Mouse (Mus musculus): ENCODE data around the gene Prcd. TPM values are rescaled to one million over a fixed set of nuclear protein-coding genes. Genes with fewer than 3 reads are reported as not detected.

Prcd gene
- polyA plus RNA-seq, 1 experiment from 2014 or later = 2.8 TPM

DNA sequence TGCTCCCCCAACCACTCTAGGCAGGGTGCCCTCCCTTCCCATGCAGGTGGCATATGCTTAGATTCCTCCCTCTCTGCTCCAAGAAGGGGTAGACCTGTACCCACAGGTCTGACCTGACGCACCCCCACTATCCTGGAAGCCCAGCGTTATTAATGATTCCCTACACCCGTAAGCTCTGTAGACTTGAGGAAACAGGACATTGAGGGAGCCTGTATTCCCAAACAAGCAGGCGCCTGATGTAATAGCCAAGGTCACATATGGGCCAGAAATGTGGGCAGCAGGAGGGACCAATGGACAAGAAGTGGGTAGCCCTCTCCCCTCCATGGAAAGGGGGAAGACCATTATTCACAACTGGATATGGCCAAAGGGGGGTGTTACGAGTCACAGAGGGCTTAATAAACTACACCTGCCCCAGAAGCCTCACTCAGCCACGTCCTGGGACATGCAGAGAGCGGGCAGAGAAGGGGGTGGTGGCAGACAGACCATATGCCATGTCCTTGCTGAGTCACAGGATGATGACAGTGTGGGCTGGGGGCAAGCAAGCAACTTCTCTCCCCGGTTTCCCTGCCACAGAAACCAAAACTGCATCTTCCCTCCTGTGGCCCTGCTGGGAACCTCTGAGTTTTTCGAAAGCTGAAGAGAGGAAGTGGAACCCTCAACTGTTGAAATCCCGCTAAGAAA is 36.8 kb upstream of the Prcd start:
- Histone ChIP-seq H3K4me1 (replicated peaks; ENCODE audit: control insufficient read depth, insufficient read depth, low read length) (peaks cover 21% of the 10 kb centered on the region), H3K4me2 (replicated peaks) (no peak overlapping the region), H3K9ac (no peak overlapping the region), H3K27ac (no peak overlapping the region), H3K4me3 (replicated peaks; ENCODE audit: low read length) (no peak overlapping the region), H3K27me3 (ENCODE audit: control insufficient read depth, insufficient read depth, low read length) (no peaks in the 10 kb centered on the region), H3K9me3 (ENCODE audit: control insufficient read depth, low read length) (no peaks in the 10 kb centered on the region), H3K36me3 (replicated peaks; ENCODE audit: control insufficient read depth, insufficient read depth) (no peaks in the 10 kb centered on the region)
- 80% methylated on average over 10 of the region's 10 CpGs for WGBS
- DNase-seq (ENCODE audit: low spot score) = no peak
- ATAC-seq (ENCODE audit: low FRiP score) = no peak

DNA sequence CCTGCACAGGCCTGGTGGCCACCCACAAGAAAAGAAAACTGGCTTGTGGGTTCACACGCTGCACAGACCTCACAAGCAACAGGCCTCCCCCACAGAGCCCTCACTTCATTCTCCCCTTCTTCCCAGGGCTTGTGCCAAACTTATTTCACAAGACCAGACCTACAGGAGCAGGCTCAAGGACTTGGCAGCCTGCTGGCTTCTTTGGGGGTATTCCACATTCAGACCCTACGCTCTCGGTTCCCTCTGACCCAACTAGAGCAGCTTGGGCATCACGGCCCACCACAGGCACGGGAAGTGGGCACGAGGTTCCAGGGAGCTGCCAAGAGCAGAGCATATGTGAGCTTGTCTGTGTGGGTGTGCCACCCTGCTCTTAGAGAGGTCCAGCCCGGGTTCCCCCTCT is 35.7 kb upstream of the Prcd start:
- H3K4me3 ChIP-seq (replicated peaks; ENCODE audit: low read length) = no peak overlapping the region
- H3K4me1 ChIP-seq (replicated peaks; ENCODE audit: control insufficient read depth, insufficient read depth, low read length) = peaks cover 22% of the 10 kb centered on the region
- H3K27me3 ChIP-seq (ENCODE audit: control insufficient read depth, insufficient read depth, low read length) = 0 out of 2 replicates have a peak, but pooled peaks cover 3% of the 10 kb centered on the region
- 83% methylated on average over 7 of the region's 7 CpGs for WGBS
- no peaks in the 10 kb centered on the region for H3K9me3 ChIP-seq (ENCODE audit: control insufficient read depth, low read length)
- no peaks in the 10 kb centered on the region for H3K36me3 ChIP-seq (replicated peaks; ENCODE audit: control insufficient read depth, insufficient read depth)
- H3K4me2 ChIP-seq (replicated peaks) = no peak overlapping the region
- DNase-seq (ENCODE audit: low spot score) = no peak
- no peak for ATAC-seq (ENCODE audit: low FRiP score)
- H3K9ac ChIP-seq = no peak overlapping the region
- H3K27ac ChIP-seq = no peak overlapping the region

DNA sequence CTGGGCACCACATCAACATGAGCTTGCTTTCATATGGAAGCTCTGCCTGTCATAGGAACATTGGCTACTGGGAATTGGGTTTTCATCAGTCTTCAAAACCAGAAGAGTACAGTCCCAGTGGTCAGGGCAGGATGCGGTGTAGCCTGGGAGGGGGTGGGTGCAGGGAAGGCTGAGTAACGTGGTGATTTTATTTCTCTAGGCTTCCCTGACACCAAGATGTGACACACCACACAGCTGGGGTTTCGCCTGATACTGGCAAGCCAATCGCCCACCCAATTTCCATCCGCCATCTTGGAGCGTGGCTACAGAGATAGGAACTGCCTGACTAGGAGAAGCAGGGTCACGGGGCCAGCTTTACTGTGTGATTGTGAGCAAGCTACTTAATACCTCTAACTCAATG is 34.7 kb upstream of the Prcd start:
- H3K36me3 ChIP-seq (replicated peaks; ENCODE audit: control insufficient read depth, insufficient read depth) = no peaks in the 10 kb centered on the region
- no peak overlapping the region for H3K4me2 ChIP-seq (replicated peaks)
- H3K27ac ChIP-seq = no peak overlapping the region
- H3K4me1 ChIP-seq (replicated peaks; ENCODE audit: control insufficient read depth, insufficient read depth, low read length) = peaks cover 24% of the 10 kb centered on the region
- DNase-seq (ENCODE audit: low spot score) (no peak), ATAC-seq (ENCODE audit: low FRiP score) (no peak)
- H3K4me3 ChIP-seq (replicated peaks; ENCODE audit: low read length) = no peak overlapping the region
- no peaks in the 10 kb centered on the region for H3K9me3 ChIP-seq (ENCODE audit: control insufficient read depth, low read length)
- peaks cover 9% of the 10 kb centered on the region for H3K27me3 ChIP-seq (ENCODE audit: control insufficient read depth, insufficient read depth, low read length)
- H3K9ac ChIP-seq = no peak overlapping the region
- 92% methylated on average over 7 of the region's 7 CpGs for WGBS

DNA sequence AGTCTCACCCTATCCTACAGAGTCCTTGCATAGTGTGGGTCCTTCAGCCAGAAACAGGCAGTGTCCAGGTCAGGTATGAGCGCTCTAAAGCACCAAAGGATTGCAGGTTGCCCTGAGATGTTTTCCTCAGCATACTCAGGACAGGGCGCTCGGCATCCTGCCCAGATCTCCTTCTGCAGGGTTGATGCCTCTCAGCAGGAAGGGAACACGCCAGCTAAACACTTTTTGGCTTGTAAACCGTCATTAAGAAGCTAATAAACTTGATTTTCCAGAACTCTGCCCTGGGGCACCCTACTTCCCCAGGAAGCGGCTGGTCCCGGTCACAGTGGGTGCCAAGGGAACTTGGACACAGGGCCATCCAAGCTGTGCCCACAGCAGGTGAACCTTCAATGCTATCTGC is 34.2 kb upstream of the Prcd start:
- Histone ChIP-seq H3K27ac (no peak overlapping the region), H3K9ac (no peak overlapping the region), H3K9me3 (ENCODE audit: control insufficient read depth, low read length) (no peaks in the 10 kb centered on the region), H3K36me3 (replicated peaks; ENCODE audit: control insufficient read depth, insufficient read depth) (no peaks in the 10 kb centered on the region), H3K4me1 (replicated peaks; ENCODE audit: control insufficient read depth, insufficient read depth, low read length) (peaks cover 29% of the 10 kb centered on the region), H3K27me3 (ENCODE audit: control insufficient read depth, insufficient read depth, low read length) (peaks cover 14% of the 10 kb centered on the region), H3K4me2 (replicated peaks) (no peak overlapping the region), H3K4me3 (replicated peaks; ENCODE audit: low read length) (no peak overlapping the region)
- WGBS = 74% methylated on average over 7 of the region's 7 CpGs
- no peak for ATAC-seq (ENCODE audit: low FRiP score)
- no peak for DNase-seq (ENCODE audit: low spot score)

DNA sequence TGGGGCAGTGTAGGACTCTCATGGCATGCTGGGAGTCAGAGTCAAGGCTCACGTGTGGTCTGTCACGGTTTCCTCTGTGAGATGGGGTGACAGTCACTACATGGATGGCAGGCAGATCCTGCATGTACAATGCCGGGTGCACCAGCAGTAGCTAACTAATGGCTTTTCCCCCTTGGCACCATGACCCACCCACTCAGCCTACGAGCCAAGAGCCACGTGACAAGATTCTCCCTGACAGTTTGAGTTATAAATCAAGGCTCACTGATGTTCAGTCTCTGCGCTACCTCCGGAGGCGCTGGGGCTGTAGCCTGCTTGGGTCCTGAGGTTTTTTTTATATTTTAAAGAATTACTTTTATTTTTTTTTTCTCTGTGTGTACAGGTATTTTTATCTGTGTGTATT is 33.8 kb upstream of the Prcd start:
- Histone ChIP-seq H3K4me1 (replicated peaks; ENCODE audit: control insufficient read depth, insufficient read depth, low read length) (peaks cover 32% of the 10 kb centered on the region), H3K9me3 (ENCODE audit: control insufficient read depth, low read length) (no peaks in the 10 kb centered on the region), H3K27ac (no peak overlapping the region), H3K4me3 (replicated peaks; ENCODE audit: low read length) (no peak overlapping the region), H3K9ac (no peak overlapping the region), H3K36me3 (replicated peaks; ENCODE audit: control insufficient read depth, insufficient read depth) (no peaks in the 10 kb centered on the region), H3K27me3 (ENCODE audit: control insufficient read depth, insufficient read depth, low read length) (peaks cover 18% of the 10 kb centered on the region), H3K4me2 (replicated peaks) (no peak overlapping the region)
- no peak for DNase-seq (ENCODE audit: low spot score)
- no peak for ATAC-seq (ENCODE audit: low FRiP score)
- 56% methylated on average over 8 of the region's 8 CpGs for WGBS

DNA sequence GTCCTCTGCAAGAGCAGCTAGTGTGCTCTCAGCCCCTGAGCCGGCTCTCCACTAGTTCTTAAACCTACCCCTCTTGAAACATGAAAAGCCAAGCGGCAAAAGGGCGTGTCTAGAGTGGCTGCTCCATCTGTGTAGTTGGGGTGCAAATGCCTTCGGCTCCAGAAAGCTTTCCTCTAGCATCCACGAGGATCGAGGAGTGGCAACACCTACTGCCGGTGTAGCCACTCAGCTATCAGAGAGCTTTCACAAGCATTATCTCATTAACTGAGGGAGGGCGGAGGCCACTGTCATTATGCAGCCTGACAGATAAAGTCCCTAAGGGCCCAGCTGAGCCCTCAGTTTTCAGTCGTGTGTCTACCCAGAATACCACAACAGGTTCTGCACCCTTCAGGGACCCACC is 33.3 kb upstream of the Prcd start:
- Histone ChIP-seq H3K9me3 (ENCODE audit: control insufficient read depth, low read length) (no peaks in the 10 kb centered on the region), H3K4me3 (replicated peaks; ENCODE audit: low read length) (no peak overlapping the region), H3K4me1 (replicated peaks; ENCODE audit: control insufficient read depth, insufficient read depth, low read length) (peaks cover 32% of the 10 kb centered on the region), H3K27ac (no peak overlapping the region), H3K27me3 (ENCODE audit: control insufficient read depth, insufficient read depth, low read length) (peaks cover 23% of the 10 kb centered on the region), H3K9ac (no peak overlapping the region), H3K4me2 (replicated peaks) (no peak overlapping the region), H3K36me3 (replicated peaks; ENCODE audit: control insufficient read depth, insufficient read depth) (no peaks in the 10 kb centered on the region)
- no peak for DNase-seq (ENCODE audit: low spot score)
- WGBS = 45% methylated on average over 9 of the region's 9 CpGs
- ATAC-seq (ENCODE audit: low FRiP score) = no peak

DNA sequence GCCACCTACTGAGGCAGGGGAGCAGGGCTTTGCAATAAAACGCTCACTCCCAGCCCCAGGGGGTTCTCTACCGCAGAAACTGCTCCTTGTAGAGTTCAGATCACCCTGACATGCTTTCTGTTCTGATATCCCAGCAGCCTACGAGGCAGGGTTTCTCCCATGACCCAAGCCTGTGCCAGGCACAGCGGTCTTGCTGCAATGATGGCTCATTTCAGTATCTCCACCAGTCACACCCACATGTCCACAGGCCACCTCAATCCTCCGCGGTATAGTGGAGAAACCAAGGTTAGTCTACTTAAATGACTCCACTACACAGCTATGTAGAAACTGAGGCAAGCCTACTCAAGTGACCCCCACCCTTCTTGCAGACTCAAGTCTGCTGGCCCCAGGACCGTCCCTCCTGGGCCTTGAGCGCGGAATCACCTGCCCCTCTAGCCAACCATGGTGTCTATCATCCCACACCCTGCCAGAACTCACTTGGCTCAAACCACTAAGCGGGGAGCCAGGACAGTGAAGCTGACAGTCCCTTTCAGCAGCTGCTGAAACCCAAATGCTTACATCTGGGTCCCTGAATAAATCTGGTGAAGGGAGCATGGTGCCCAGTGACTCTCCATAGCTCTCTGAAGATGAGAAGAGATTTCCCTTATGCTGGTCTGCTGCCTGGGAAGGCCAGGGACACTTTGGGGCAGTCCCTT is 32.6 kb upstream of the Prcd start:
- H3K4me2 ChIP-seq (replicated peaks) = no peak overlapping the region
- H3K27me3 ChIP-seq (ENCODE audit: control insufficient read depth, insufficient read depth, low read length) = peaks cover 25% of the 10 kb centered on the region
- peaks cover 32% of the 10 kb centered on the region for H3K4me1 ChIP-seq (replicated peaks; ENCODE audit: control insufficient read depth, insufficient read depth, low read length)
- no peaks in the 10 kb centered on the region for H3K36me3 ChIP-seq (replicated peaks; ENCODE audit: control insufficient read depth, insufficient read depth)
- H3K4me3 ChIP-seq (replicated peaks; ENCODE audit: low read length) = no peak overlapping the region
- H3K27ac ChIP-seq = 0 out of 2 replicates have a peak overlapping the region, but pooled peaks have one; percentile 14
- DNase-seq (ENCODE audit: low spot score) = no peak
- no peak for ATAC-seq (ENCODE audit: low FRiP score)
- no peaks in the 10 kb centered on the region for H3K9me3 ChIP-seq (ENCODE audit: control insufficient read depth, low read length)
- whole genome bisulfite sequencing = 77% methylated on average over 10 of the region's 10 CpGs
- no peak overlapping the region for H3K9ac ChIP-seq

DNA sequence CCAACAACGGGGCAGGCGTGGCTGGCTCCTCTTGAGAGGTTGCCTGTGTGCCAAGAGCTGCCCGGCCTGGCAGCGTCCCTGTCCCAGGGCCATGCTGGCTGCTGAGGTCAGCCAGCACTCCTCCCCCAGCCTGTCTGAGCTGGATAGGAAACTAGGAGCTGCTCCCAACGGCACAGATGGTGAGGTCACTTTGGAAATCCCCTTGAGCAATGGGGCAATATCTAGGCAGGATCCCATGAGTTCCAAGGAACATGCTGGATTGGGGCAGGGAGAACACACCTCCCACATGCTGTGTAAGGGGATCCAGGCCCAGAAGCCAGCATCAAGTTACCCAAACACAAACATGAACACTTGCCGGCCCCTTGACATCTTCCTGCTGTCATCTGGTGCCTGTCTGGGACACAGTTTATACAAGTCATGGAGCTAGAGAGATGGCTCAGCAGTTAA is 32.1 kb upstream of the Prcd start:
- H3K27me3 ChIP-seq (ENCODE audit: control insufficient read depth, insufficient read depth, low read length) = peaks cover 25% of the 10 kb centered on the region
- no peak overlapping the region for H3K9ac ChIP-seq
- H3K4me2 ChIP-seq (replicated peaks) = no peak overlapping the region
- DNase-seq (ENCODE audit: low spot score) = no peak
- no peak overlapping the region for H3K4me3 ChIP-seq (replicated peaks; ENCODE audit: low read length)
- no peaks in the 10 kb centered on the region for H3K9me3 ChIP-seq (ENCODE audit: control insufficient read depth, low read length)
- 0 out of 2 replicates have a peak overlapping the region, but pooled peaks have one; percentile 14 for H3K27ac ChIP-seq
- H3K4me1 ChIP-seq (replicated peaks; ENCODE audit: control insufficient read depth, insufficient read depth, low read length) = peaks cover 32% of the 10 kb centered on the region
- no peaks in the 10 kb centered on the region for H3K36me3 ChIP-seq (replicated peaks; ENCODE audit: control insufficient read depth, insufficient read depth)
- ATAC-seq (ENCODE audit: low FRiP score) = no peak
- WGBS = 46% methylated on average over 6 of the region's 6 CpGs

DNA sequence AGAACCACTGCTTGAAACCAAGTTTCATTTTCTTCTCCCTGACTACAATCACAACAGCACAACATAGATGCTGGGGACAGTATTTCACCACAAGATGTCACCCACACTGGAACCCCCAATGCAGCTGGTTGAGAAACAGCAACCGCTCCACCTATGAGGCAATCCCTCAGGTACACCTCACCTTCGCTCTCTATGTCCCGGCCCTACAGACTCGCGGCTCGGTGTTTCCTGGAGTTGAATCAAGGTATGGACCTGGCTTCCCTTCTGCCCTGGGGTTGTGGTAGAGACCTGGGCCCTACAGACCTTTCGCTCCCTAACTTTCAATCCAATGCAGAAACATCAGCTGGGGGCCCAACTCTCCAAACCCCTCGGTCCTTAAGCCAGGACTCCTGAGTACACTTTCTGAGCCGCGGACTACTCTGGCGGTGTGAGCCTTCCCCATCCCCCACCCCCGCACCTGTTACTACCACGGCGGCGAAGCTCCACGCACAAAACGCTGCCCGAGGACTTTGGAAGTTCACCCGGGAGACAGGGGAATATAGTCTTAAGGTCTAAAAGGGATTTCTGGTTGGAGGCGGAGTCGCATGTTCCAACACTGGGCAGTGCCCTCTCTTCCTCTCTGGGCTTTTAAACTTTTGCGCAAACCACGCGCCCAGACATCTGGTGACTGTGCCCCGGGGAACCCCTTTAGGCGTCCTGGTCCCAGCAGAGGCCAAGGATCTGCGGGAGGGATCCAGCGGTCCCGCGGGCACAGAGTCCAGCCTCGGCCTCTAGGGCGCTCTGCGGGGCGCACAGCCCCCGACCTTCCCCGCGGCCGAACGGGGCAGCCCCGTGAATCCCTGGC is 29.8 kb upstream of the Prcd start:
- Histone ChIP-seq H3K4me2 (replicated peaks) (peak overlapping the region; percentile 71), H3K9ac (peak overlapping the region; percentile 53; the same call in 1 of the 2 replicates), H3K9me3 (ENCODE audit: control insufficient read depth, low read length) (no peaks in the 10 kb centered on the region), H3K27ac (no peak overlapping the region), H3K4me3 (replicated peaks; ENCODE audit: low read length) (peak overlapping the region; percentile 43), H3K4me1 (replicated peaks; ENCODE audit: control insufficient read depth, insufficient read depth, low read length) (peaks cover 32% of the 10 kb centered on the region), H3K36me3 (replicated peaks; ENCODE audit: control insufficient read depth, insufficient read depth) (no peaks in the 10 kb centered on the region), H3K27me3 (ENCODE audit: control insufficient read depth, insufficient read depth, low read length) (peaks cover 25% of the 10 kb centered on the region)
- ATAC-seq (ENCODE audit: low FRiP score) = no peak
- WGBS = 7% methylated on average over 40 of the region's 40 CpGs
- no peak for DNase-seq (ENCODE audit: low spot score)

Data from hindbrain, embryonic 14.5 days (tissue).